Mouse (Mus musculus) testis, postnatal 10 days (tissue): ENCODE results near the gene Limd2.
A peak's percentile ranks its signal among the peaks of the same experiment; 100 is the strongest.
"Not testable (repeated sequence)": the region's sequence is repeated elsewhere in the genome, so short reads cannot be mapped to it uniquely, and the experiment has no call there.

Experiments used
- DNase-seq: peaks from one replicate; pipeline ENCODE4 v3.0.0; 2021; ENCODE audit warnings: low spot score

Limd2 gene

GRCm38 (mm10) chr11:106173228-106173627 lies 12.6 kb upstream of the Limd2 start:
- DNase-seq = no peak

DNA sequence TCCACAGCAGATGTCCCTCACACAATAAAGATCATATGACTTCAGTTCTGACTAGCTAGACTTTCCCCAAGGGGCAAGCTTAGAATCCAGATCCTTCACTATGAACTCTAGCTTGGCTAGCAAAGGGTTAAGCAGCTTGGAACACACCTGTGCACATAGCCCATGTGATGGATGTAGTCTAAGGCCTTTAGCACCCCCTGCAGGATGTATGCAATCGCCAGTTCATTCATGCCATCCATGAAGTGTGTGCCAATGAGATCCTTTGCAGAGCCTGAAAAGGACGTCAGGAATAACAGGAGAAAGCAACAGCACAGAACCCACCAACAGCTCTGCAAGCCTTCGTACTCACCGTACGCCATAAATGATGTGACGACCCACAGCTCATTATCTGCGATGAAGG lies 10.1 kb upstream of the Limd2 start:
- DNase-seq = no peak

DNA sequence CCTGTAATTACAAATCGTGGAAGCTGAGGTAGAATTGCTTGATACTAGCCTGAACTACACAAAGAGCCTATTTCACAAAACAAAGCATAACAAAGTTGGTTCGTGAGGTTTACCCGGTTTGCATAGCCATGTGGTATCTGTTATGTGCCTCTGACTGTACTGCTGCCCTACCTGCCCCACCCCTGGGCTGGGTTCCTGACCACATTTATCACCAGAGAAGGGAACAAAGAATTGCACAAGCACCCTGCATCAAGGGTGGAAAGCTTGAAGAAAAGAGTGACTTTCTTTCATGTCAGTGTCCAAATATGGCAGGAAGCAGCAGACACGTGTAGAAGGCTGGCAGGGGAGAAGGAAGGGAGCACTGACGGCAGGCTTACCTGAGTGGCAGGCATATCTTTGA lies 6.8 kb upstream of the Limd2 start:
- DNase-seq = no peak

DNA sequence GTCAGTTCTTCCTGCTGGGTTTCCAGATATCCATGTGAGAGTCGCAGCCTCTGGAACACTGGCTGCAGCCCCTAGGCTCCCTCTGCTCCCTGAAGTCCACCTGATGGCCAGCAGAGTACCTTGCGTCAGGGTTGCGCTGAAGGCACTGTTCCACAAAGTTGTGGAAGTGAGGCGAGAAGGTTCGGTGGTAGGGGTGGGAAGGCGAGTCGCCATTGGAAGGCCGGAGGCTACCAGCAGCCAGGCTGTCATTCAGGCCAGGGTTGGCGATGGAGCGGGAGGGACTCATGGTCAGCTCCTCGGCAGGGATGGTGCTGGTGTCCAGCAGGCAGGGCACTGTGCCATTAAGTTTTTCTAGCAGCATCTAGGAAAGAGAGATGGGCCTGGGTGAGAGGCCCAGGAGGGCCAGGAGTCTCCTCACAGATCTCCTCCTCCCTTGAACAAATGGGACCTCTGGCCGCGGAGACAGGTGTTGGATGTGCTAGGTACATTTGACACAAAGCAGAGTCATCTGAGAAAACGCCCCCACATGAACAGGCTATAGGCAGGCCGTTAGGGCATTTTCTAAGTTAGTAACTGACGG lies 4.0 kb upstream of the Limd2 start:
- DNase-seq = no peak

GRCm38 (mm10) chr11:106163546-106163945 lies 2.9 kb upstream of the Limd2 start:
- no peak for DNase-seq

DNA sequence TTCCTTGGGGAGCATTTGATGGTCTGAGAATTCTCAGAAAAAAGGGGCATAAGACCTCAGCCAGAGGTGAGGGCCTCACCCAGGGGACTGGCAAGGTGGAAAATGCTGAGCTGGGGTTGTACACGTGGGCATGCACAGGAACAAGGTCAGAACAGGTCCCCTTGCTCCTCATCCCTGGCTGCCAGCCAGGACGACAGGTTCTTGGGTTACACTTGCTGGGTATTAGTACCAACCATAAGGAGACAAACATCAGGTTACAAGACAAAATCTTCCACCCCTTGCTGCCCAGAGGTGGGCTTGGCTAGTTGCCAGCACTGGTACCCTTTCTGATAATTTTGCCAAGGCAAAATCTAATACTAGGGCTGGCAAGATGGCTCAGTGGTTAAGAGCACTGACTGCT lies 1.6 kb upstream of the Limd2 start:
- no peak for DNase-seq

- DNase-seq = peak; percentile 80
Observed at GRCm38 (mm10) chr11:106159921-106160840, 479 bp downstream of the Limd2 start.

- peak; percentile 61 for DNase-seq
Observed at GRCm38 (mm10) chr11:106159216-106159920, 1.3 kb downstream of the Limd2 start.

- DNase-seq = no peak
Observed at GRCm38 (mm10) chr11:106158930-106159215, 1.8 kb downstream of the Limd2 start.

- DNase-seq = no peak
Observed at GRCm38 (mm10) chr11:106158081-106158929, 2.4 kb downstream of the Limd2 start.

DNA sequence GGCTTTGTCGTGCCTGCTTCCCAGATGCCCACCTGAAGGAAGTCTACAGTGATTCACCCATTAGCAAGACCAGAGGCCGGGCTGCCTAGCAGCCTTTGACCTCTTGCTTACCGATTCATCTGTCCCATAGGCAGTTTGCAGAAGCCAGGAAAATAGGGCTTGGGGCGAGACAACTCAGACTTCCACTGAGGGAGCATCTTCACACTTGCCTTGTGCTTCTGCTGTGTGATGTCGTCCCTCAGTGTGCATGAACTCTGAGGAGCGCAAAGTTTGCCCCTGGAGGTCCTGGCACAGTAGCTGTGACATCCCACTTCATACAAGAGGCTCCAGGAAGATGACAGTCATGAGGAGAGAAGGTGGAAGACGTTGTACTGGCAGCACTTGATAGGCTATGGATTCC lies 3.5 kb downstream of the Limd2 start:
- DNase-seq = no peak

GRCm38 (mm10) chr11:106156257-106156656 lies 4.4 kb downstream of the Limd2 start:
- DNase-seq = no peak

- DNase-seq = no peak
Observed at GRCm38 (mm10) chr11:106155761-106156160, 4.9 kb downstream of the Limd2 start.

DNA sequence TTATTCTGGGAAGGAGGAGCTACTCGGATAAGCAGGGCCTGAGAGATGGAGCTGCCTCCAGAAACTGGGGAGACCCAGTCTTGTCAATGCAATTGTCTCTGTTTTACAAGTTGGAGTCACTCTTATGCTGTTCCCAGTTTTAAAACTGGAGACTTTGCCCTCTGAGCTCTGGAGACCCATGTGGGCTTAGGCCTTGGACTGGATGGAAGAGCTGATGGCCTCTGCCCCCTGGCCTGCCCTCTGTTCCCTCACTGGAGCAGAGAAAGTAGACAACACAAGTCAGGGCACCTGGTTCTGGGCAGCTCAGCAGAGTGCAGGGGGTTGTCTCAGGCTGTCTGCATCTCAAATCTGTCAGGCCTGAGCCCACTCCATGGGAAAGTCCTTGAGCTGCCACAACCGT lies 5.9 kb downstream of the Limd2 start:
- no peak for DNase-seq

- DNase-seq = no peak
Observed at GRCm38 (mm10) chr11:106154091-106154490, 6.6 kb downstream of the Limd2 start.

DNA sequence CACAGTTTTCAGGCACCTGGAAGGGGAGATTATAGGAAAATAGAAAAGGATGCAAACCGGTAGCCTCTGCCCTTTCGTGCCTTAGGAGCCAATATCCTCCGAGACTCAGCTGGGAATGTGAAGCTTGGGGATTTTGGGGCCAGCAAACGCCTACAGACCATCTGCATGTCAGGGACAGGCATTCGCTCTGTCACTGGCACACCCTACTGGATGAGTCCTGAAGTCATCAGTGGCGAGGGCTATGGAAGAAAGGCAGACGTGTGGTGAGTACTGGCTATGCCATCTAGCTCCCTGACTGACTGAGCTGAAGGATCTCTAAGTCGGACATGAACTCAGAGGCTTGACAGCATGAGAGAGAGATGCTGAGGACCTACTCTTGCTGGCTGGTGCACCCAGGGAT lies 8.5 kb downstream of the Limd2 start:
- DNase-seq = peak; percentile 22

GRCm38 (mm10) chr11:106151219-106151618 lies 9.4 kb downstream of the Limd2 start:
- DNase-seq = no peak

DNA sequence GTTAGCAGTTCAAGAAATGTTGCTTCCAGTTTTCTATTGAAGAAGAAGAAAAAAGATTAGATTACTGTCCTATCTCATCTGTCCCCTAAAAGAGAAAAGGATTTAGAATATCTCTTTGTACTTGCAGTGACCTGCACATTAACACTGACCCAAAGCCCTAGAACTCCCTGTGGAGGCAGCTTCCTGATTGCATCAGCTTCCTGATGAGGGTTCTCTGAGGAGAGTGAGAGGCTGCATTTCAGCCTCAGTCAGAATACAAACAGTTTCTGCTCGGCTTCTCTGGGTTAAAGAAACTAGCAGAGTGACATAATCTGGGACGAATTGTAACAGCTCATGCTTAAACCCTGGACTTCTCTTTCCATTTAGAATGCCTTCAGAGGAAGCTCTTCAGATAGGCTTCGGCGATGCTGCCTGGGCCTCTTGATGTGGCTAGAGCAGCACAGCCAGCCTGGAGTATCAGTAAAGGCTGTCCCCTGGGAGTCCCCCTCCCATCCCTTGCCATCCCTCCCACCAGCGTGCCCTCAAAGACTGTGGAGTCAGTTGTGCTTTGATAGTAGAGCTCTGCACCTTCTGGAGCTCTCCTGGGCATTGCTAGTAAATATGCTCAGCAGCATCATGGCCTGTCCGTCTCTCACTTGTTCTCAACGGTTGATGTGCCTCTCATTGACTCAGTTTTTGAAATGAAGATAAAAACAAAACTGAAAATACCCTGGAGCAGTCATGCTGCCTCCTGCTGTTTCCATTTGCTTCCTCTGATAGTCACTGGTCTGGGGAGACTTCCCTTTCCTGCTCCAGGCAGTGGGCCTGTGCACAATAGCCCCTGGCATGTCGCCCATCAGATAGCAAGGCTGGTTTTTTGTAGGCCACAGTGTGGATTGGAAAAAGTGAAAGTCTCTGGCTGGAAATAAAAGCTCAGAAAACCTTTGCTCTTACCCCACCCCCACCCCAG lies 25.8 kb downstream of the Limd2 start:
- DNase-seq = peak; percentile 83

DNA sequence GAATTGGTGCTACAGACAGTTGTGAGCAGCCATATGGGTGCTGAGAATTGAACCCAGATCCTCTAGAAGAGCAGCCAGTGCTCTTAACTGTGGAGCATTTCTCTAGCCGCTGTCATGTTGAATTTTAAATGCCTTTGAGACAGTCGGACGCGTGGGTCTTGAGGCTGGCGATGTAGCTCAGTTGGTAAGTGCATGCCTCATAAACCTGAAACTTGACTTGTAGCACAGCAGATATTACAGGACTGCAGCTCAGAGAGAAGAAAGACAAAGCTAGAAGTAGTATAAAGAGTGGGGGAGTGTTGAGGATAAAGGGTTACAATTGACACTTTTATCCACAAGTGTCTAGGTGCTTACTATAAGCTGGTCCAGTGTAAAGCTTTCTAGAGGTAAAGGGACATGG lies 28.1 kb downstream of the Limd2 start:
- no peak for DNase-seq

GRCm38 (mm10) chr11:106129477-106129876 lies 31.2 kb downstream of the Limd2 start:
- DNase-seq = no peak

DNA sequence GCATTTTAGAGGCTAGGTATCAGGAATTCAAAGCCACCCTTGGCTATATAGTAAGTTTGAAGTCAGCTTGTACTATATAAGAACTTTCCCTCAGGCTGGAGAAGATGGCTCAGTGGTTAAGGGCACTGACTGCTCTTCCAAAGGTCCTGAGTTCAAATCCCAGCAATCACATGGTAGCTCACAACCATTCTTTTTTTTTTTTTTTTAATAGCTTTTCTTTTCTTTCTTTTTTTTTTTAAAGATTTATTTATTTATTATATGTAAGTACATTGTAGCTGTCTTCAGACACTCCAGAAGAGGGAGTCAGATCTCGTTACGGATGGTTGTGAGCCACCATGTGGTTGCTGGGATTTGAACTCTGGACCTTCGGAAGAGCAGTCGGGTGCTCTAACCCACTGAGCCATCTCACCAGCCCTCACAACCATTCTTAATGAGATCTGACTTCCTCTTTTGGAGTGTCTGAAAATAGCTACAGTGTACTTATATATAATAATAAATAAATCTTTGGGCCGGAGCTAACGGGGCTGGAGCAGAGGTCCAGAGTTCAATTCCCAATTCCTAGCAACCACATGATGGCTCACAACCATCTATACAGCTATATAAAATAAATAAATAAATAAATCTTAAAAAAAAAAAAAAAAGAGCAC lies 33.8 kb downstream of the Limd2 start:
- not testable (repeated sequence) for DNase-seq
